Mouse (Mus musculus) bone marrow, adult 2 months (tissue): ENCODE measurements around the gene Gzmm.

Source experiments
- CTCF ChIP-seq: fragments of 200-500 bp; IDR thresholded peaks from 2 replicates; pipeline ENCODE4 v1.5.1; 2011; ENCODE audit warnings: low read length, control low read depth; ENCODE audit not compliant: control insufficient read depth, insufficient read depth
- POLR2A ChIP-seq: fragments of 200-500 bp; IDR thresholded peaks from 2 replicates; pipeline ENCODE4 v1.6.1; 2011; ENCODE audit warnings: low read depth, mild to moderate bottlenecking, control low read depth, low read length, borderline replicate concordance; ENCODE audit not compliant: control insufficient read depth

GRCm38 (mm10) chr10:79695231-79696128, 6.7 kb downstream of the Gzmm start:
- TF ChIP-seq POLR2A (no peak), CTCF (peak; percentile 96)
